Mouse (Mus musculus): ENCODE results near the gene Ucn3.
"Not testable (repeated sequence)": the region's sequence is repeated elsewhere in the genome, so short reads cannot be mapped to it uniquely, and the experiment has no call there.

Ucn3 gene

DNA sequence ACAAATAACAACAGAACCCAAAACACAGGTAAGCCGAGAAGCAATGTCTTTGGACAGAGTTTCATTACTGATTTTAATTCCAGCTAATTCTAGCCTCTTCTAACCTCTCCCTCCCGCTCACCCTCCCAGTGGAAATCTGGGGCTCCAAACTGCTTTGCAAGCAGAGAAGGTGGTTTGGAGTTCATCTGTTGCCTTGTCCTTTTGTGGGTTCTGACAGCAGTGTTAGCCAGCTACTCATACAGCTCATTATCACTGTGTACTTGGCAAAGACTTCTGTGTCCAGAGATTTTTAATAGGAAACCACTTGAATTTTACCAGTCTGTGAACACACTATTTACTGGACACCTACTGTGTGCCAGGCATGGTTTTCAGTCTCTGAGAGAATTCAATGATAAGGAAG is at the start of gene Ucn3:
Ucn3 (minus strand) TSS at position 101 of the 400 bp plus-strand sequence.
- DNase-seq (ENCODE audit: low read depth, low spot score), result no peak

- no peak for DNase-seq (ENCODE audit: low read depth, low spot score)
These were observed 46.9 kb upstream of the Ucn3 start for GRCm38 (mm10) chr13:3992081-3992480.

DNA sequence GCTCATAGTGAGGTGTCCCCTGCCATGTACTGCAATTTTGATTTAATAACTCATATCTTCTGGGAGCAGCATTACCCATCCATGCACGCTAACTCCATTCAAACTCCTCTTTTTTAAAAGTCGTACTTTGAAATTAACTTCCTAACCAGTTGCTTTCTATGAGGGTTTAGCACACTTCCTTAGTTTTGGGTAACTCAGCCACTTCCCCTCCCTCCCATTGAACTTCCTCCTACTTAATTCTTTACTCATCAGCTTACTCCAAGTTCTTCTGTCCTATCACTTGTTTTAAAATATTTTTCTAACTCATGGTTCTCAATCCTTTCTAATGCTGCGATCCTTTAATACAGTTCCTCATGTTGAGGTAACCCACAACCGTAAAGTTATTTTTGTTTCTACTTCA is 23.7 kb upstream of the Ucn3 start:
- no peak for DNase-seq (ENCODE audit: low read depth, low spot score)

- DNase-seq (ENCODE audit: low read depth, low spot score), result no peak
These were observed 6.2 kb upstream of the Ucn3 start for GRCm38 (mm10) chr13:3951198-3951914.

DNA sequence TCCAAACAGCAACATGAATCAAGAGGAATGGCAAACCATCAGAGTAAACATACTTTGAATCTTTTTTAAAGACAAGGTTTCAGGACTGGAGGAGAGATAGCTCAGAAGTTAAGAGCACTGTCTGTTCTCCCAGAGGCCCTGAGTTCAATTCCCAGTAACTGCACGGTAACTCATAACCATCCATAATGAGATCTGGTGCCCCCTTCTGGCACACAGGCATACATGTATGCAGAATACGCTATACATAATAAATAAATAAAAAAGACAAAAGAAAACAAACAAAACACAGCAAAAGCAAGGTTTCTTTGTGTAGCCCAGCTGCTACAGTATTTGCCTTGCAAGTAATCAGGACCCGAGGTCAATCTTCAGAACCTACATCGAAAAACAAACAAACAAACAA is 4.3 kb upstream of the Ucn3 start:
- no peak for DNase-seq (ENCODE audit: low read depth, low spot score)

GRCm38 (mm10) chr13:3947267-3947666 is 2.1 kb upstream of the Ucn3 start:
- DNase-seq (ENCODE audit: low read depth, low spot score), result no peak

DNA sequence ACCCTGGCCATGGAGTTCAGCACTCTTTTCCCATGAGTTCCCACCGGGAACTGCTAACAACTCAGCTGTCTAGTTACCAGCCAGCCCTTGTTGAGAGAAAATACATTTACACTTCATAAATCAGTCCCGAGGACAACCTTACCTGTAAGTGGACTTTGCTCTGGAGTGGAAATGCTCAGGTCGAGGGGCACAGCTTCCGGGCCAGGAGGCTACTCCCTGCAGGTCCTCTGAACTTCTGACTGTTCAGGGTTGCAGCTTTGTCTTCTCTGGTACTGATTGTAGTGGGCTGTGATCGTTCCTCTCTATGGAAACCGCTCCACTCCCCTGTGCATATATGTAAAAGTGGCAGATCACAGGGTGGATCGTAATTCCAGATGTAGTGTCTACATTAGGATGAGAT is 450 bp downstream of the Ucn3 start:
- DNase-seq (ENCODE audit: low read depth, low spot score), result no peak

DNA sequence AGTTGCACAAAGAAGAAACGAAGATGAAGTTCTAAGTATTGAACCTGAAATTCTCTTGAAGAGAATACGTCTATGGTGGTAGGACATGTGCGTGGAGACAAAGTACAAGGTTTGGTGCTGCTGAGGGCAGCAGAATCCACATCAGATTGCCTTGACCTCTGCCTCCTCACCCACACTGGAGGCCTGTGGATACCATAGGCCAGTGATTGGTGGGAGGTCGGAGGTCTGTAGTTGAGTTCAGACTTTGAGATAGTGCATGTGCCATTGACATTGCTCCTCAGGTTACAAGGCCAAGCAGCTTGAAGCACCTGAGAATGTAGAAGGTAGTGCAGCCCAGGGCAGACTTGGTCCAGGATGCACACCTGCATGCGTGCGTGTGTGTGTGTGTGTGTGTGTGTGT is 19.1 kb downstream of the Ucn3 start:
- DNase-seq (ENCODE audit: low read depth, low spot score), result no peak

GRCm38 (mm10) chr13:3925632-3926031 is 19.5 kb downstream of the Ucn3 start:
- DNase-seq (ENCODE audit: low read depth, low spot score), result no peak

- peak; percentile 10 for DNase-seq (ENCODE audit: low read depth, low spot score)
These were observed 20.7 kb downstream of the Ucn3 start for GRCm38 (mm10) chr13:3924483-3924882.

- peak; percentile 93 for DNase-seq (ENCODE audit: low read depth, low spot score)
These were observed 27.4 kb downstream of the Ucn3 start, which contains the start of the genes Net1 and Tubal3 for GRCm38 (mm10) chr13:3917571-3918311. Gene Net1 (minus strand): TSS chr13:3918220. Gene Tubal3 (plus strand): TSS chr13:3918274.

DNA sequence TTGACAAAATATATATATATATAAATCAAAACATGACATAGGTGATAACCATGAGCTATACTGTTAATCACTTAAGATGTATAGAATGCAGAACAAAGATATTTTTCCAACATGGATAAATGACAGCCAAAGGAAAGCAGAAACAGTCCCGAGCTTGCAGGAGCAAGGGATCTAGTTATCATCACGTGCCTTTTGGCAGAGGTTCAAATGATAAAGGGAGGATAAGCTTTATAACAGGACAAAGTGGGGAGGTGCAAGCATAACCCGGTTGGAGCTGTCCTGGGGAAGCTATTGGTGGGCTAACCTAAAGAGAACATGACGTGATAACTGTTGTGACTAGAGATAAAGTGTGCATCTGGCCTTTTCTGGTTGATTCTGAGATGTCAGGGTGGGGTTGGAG is 31.6 kb downstream of the Ucn3 start:
- no peak for DNase-seq (ENCODE audit: low read depth, low spot score)

- no peak for DNase-seq (ENCODE audit: low read depth, low spot score)
These were observed 34.8 kb downstream of the Ucn3 start for GRCm38 (mm10) chr13:3910356-3910755.

DNA sequence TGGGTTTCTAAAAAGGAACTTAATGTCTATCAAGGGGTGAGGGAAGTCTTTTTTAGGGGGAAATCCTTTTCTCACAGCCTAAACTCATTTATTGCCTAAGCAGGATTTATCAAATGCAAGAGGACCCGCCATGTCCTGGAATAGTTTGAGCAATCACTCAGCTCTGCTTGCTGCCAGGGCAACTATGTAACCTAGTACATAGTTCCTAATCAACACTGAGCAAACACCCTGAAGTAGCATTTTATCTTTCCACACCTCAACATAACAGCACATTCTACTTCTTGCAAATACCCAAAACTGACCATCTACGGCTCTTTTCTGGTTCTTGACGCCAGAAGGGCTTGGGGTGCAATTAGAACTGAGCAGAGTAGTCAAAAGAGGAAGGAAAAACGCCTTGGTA is 36.9 kb downstream of the Ucn3 start:
- no peak for DNase-seq (ENCODE audit: low read depth, low spot score)

DNA sequence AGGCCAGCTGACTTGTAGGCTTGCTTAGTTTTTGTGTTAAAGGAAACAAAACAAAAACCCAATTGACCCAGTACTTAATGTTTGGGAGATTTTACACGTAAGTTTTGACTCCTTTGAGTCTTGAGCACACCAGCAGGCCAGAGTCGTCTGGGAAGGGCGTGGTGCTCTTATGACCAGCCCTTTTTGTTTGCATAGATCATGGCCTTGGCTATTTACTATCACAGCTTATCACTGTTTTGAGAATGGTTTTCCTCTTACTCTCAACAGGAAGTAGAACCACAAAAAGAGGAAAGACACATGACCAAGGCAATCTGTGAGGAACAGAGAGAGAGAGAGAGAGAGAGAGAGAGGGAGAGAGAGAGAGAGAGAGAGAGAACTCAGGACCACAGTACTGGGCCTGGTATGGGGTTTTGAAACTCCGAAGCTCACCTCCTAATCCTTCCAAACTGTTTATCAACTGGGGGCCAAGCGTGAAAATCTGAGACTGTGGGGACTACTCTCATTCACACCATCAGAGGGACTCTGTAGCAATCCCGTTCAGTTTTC is 37.9 kb downstream of the Ucn3 start:
- DNase-seq (ENCODE audit: low read depth, low spot score), result no peak

- no peak for DNase-seq (ENCODE audit: low read depth, low spot score)
These were observed 45.8 kb downstream of the Ucn3 start for GRCm38 (mm10) chr13:3899301-3899700.

DNA sequence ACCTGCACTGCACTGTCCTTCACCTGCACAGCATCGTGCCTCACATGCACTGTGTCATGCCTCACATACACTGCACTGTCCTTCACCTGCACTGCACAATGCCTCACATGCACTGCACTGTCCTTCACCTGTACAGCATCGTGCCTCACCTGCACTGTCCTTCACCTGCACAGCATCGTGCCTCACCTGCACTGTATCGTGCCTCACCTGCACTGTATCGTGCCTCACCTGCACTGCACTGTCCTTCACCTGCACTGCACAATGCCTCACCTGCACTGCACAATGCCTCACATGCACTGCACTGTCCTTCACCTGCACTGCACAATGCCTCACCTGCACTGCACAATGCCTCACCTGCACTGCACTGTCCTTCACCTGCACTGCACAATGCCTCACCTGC is 46.9 kb downstream of the Ucn3 start:
- DNase-seq (ENCODE audit: low read depth, low spot score), result not testable (repeated sequence)

DNA sequence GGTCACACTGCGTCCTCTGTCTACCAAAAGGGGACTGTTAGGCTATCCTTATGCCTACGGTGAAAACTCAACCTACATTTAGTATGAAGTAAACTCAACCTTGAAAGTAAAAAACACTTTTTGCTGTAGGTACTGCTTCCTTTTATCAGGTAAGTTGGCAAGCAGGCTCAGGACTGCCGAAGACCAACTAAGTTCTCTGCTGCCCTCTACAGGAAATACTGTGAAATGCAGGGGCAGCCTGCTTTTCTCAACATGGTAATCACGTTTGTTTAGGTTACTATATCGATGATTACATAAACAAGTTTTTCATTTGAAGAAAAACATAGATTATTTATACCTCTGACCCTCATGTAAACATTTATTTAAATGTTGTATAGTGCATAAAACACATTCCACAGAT is 48.2 kb downstream of the Ucn3 start:
- peak; percentile 87 for DNase-seq (ENCODE audit: low read depth, low spot score)

GRCm38 (mm10) chr13:3896032-3896431 is 49.1 kb downstream of the Ucn3 start:
- DNase-seq (ENCODE audit: low read depth, low spot score), result no peak

- no peak for DNase-seq (ENCODE audit: low read depth, low spot score)
These were observed 49.7 kb downstream of the Ucn3 start for GRCm38 (mm10) chr13:3895397-3895980.

GRCm38 (mm10) chr13:3894549-3894948 is 50.6 kb downstream of the Ucn3 start:
- DNase-seq (ENCODE audit: low read depth, low spot score), result no peak

DNA sequence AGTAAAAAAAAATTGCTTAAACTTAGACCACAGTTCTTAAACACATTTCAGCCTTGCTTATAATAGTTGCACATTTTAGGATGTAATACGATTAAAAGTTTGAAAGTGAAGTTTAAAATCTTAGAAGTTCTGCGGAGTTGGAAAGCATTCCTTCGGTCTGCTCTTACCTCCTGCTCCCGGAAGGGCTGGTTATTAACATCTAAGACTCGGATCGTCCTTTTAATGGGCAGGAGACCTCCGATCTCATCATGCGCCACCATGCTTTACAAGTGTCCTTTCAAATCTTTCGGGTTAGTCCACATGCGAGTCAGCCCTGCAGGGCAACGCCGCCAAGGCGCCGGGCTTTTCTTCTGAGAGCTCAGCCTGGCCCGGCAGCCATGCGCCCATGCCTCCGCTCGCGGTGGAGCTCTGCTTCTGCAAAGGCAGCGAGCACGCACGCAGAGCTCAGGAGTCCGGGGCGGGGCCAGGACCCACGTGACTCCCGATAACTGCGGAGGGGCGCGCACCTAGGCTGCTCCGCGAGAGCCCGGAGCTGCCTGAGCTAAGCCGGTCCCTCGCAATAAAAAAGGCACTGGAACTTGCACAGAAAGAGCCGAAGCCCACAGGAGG is 51.9 kb downstream of the Ucn3 start:
- peak; percentile 95 for DNase-seq (ENCODE audit: low read depth, low spot score)

Data from CD4-positive, CD25-positive, alpha-beta regulatory T cell, adult 2 months (primary cell).